10 mouse cellular contexts compared by ENCODE assay signal in the genomic region with DNA sequence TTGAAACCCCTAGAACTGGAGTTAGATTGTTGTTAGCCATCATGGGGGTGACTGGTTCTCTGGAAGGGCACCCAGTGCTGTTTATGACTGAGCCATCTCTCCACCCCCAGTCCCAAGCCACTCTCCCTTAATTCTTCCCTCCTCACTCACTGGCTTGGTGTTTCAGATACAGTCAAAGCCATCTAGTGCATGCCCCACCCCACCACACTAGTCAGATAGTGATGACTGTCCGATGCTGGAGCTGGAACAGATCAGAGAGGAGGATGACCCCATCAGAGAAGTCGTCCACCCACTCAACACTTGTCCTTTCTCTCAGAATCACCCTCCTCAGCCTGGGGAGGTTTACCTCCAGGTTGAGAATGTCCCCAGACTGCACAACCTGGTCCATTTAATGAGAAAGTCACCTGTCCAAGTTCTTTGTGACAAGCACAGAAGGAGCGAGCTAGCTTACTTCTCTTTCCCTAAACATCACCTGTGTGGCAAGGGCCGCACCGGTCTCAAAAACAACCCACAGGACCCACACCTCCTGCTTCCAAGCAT. TPM values are rescaled to one million over a fixed set of nuclear protein-coding genes. Genes with fewer than 3 reads are reported as not detected.
DNase-seq lines count a peak whose midpoint lies in the region; ATAC-seq and TF ChIP-seq lines count a peak whose summit lies in the region.
"Had no signal": no experiment of that assay in that cellular context is flagged by ENCODE, and none has a peak within 500 bp of the region (broad histone marks: within the 10 kb centered on the region; RNA-seq: fewer than 3 reads in every experiment).

No protein-coding gene starts in this region.

- H3K4me2 ChIP-seq in forebrain, embryonic 12.5 days, result no peak overlapping the region
- H3K4me2 ChIP-seq in kidney, postnatal 0 days (ENCODE audit: low read length), result peak overlapping the region; percentile 70
- peak overlapping the region; percentile 87 for H3K4me2 ChIP-seq in limb, embryonic 14.5 days (replicated peaks; ENCODE audit: low read depth, low read length, severe bottlenecking)

- no peak for TF ChIP-seq CTCF in kidney, postnatal 0 days (IDR thresholded peaks at IDR 0.05; ENCODE audit: low read depth)

- 0 out of 2 replicates have a peak overlapping the region, but pooled peaks have one; percentile 47 for H3K4me3 ChIP-seq in forebrain, embryonic 10.5 days
- no peak overlapping the region for H3K4me3 ChIP-seq in forebrain, embryonic 12.5 days (replicated peaks)
- peak overlapping the region; percentile 64 for H3K4me3 ChIP-seq in kidney, postnatal 0 days (replicated peaks; ENCODE audit: low read depth, low read length)
- peak overlapping the region; percentile 83 for H3K4me3 ChIP-seq in brown adipose tissue, adult 24 weeks (ENCODE audit: insufficient read depth, low read depth, low read length)
- peak overlapping the region; percentile 75 for H3K4me3 ChIP-seq in limb, embryonic 14.5 days (replicated peaks; ENCODE audit: low read length)

- peaks cover 18% of the 10 kb centered on the region for H3K4me1 ChIP-seq in forebrain, embryonic 10.5 days
- peaks cover 18% of the 10 kb centered on the region for H3K4me1 ChIP-seq in forebrain, embryonic 12.5 days
- H3K4me1 ChIP-seq in kidney, postnatal 0 days (replicated peaks; ENCODE audit: insufficient read depth, low read length), result peaks cover 3% of the 10 kb centered on the region; the same call in 1 of the 2 replicates
- H3K4me1 ChIP-seq in brown adipose tissue, adult 24 weeks (ENCODE audit: control insufficient read depth, insufficient read depth, insufficient read length, low read length), result peaks cover 14% of the 10 kb centered on the region
- peaks cover 20% of the 10 kb centered on the region for H3K4me1 ChIP-seq in limb, embryonic 14.5 days (ENCODE audit: control insufficient read depth, insufficient read depth, low read length)

- no peak for DNase-seq in forebrain, embryonic 10.5 days (ENCODE audit: extremely low spot score, low spot score)
- DNase-seq in kidney, postnatal 0 days (ENCODE audit: low spot score), result no peak
- DNase-seq in kidney, postnatal 36 days, result no peak
- DNase-seq in limb, embryonic 14.5 days (ENCODE audit: low spot score), result no peak
- DNase-seq in cerebellum, adult 9-11 months, result no peak
- DNase-seq: kidney, adult 8-10 months had no signal

- ATAC-seq in forebrain, embryonic 12.5 days (ENCODE audit: low FRiP score), result no peak
- no peak for ATAC-seq in kidney, postnatal 0 days (replicated peaks; ENCODE audit: low FRiP score, low read depth)
- no peak for ATAC-seq in limb, embryonic 14.5 days (ENCODE audit: low FRiP score, low read depth)
- ATAC-seq in granulocyte monocyte progenitor cell, adult 5-6 weeks (replicated peaks; ENCODE audit: poor library complexity, severe bottlenecking), result no peak
- ATAC-seq: forebrain, embryonic 16.5 days had no signal

- no peak overlapping the region for H3K27ac ChIP-seq in forebrain, embryonic 10.5 days
- no peak overlapping the region for H3K27ac ChIP-seq in forebrain, embryonic 12.5 days
- 0 out of 2 replicates have a peak overlapping the region, but pooled peaks have one; percentile 87 for H3K27ac ChIP-seq in kidney, postnatal 0 days
- H3K27ac ChIP-seq in brown adipose tissue, adult 24 weeks (replicated peaks; ENCODE audit: low read depth, low read length), result peak overlapping the region; percentile 96
- H3K27ac ChIP-seq in limb, embryonic 14.5 days (replicated peaks; ENCODE audit: low read depth, low read length), result no peak overlapping the region

- no peaks in the 10 kb centered on the region for H3K9me3 ChIP-seq in forebrain, embryonic 10.5 days
- H3K9me3 ChIP-seq in forebrain, embryonic 12.5 days, result no peaks in the 10 kb centered on the region
- H3K9me3 ChIP-seq in kidney, postnatal 0 days (replicated peaks; ENCODE audit: low read length), result no peaks in the 10 kb centered on the region
- no peaks in the 10 kb centered on the region for H3K9me3 ChIP-seq in limb, embryonic 14.5 days (ENCODE audit: control insufficient read depth, low read length)

- 87% methylated on average over 5 of the region's 5 CpGs for WGBS in forebrain, embryonic 10.5 days
- 88% methylated on average over 5 of the region's 5 CpGs for WGBS in forebrain, embryonic 12.5 days
- WGBS in kidney, postnatal 0 days, result 87% methylated on average over 5 of the region's 5 CpGs
- 86% methylated on average over 5 of the region's 5 CpGs for WGBS in limb, embryonic 14.5 days

- H3K36me3 ChIP-seq in forebrain, embryonic 10.5 days (replicated peaks), result no peaks in the 10 kb centered on the region
- no peaks in the 10 kb centered on the region for H3K36me3 ChIP-seq in forebrain, embryonic 12.5 days (replicated peaks)
- no peaks in the 10 kb centered on the region for H3K36me3 ChIP-seq in kidney, postnatal 0 days (ENCODE audit: insufficient read depth, low read length)
- peaks cover 3% of the 10 kb centered on the region; the same call in 1 of the 2 replicates for H3K36me3 ChIP-seq in limb, embryonic 14.5 days (ENCODE audit: control insufficient read depth, insufficient read depth, low read length)

- H3K9ac ChIP-seq in forebrain, embryonic 12.5 days, result no peak overlapping the region
- H3K9ac ChIP-seq in kidney, postnatal 0 days (ENCODE audit: low read depth, low read length), result no peak overlapping the region
- 0 out of 2 replicates have a peak overlapping the region, but pooled peaks have one; percentile 8 for H3K9ac ChIP-seq in limb, embryonic 14.5 days (ENCODE audit: low read depth, low read length, severe bottlenecking)

- TF ChIP-seq POLR2A in limb, embryonic 14.5 days (IDR thresholded peaks at IDR 0.05; ENCODE audit: borderline replicate concordance, extremely low read depth, insufficient read depth, insufficient read length), result no peak

- peaks cover 94% of the 10 kb centered on the region for H3K27me3 ChIP-seq in forebrain, embryonic 10.5 days (ENCODE audit: poor library complexity, severe bottlenecking)
- peaks cover 91% of the 10 kb centered on the region for H3K27me3 ChIP-seq in forebrain, embryonic 12.5 days
- no peaks in the 10 kb centered on the region for H3K27me3 ChIP-seq in kidney, postnatal 0 days (ENCODE audit: insufficient read depth, low read length)
- peaks cover 4% of the 10 kb centered on the region for H3K27me3 ChIP-seq in limb, embryonic 14.5 days (ENCODE audit: control insufficient read depth, insufficient read depth, low read length)

RNA-seq across cellular contexts. Expression of a gene that starts 2.7 kb away (rescaled TPM):
- 16.1 and 16.6 TPM in 2 replicates for polyA plus RNA-seq in forebrain, embryonic 10.5 days (2016; fragmentation: Nextera tagmentation; extraction: Ambion mirVana)
- 29.9 and 35.6 TPM in 2 replicates for polyA plus RNA-seq in forebrain, embryonic 12.5 days (2016; fragmentation: Nextera tagmentation; extraction: Ambion mirVana)
- 143 and 156 TPM in 2 replicates for polyA plus RNA-seq in kidney, postnatal 0 days (2015; fragmentation: Nextera tagmentation; extraction: Ambion mirVana)
- polyA plus RNA-seq in brown adipose tissue, adult 24 weeks (2012; ENCODE audit: insufficient read depth, insufficient read length, missing spikeins), result 242 and 279 TPM in 2 replicates
- 81.3 and 96.8 TPM in 2 replicates for polyA plus RNA-seq in limb, embryonic 14.5 days (2012; rRNA removed)
- 128 and 135 TPM in 2 replicates for polyA plus RNA-seq in limb, embryonic 14.5 days (2014; fragmentation: Nextera tagmentation; extraction: Ambion mirVana)
- 1.1 and 1.5 TPM in 2 replicates for total RNA-seq in granulocyte monocyte progenitor cell, adult 5-6 weeks (2014; fragmentation: Nextera tagmentation)
- total RNA-seq in granulocyte monocyte progenitor cell, adult 5-6 weeks (2017), result 0.93 and 1.6 TPM in 2 replicates

RNA-seq across cellular contexts. Expression of a gene that starts 28.6 kb away (rescaled TPM):
- 15.0 and 15.6 TPM in 2 replicates for polyA plus RNA-seq in forebrain, embryonic 10.5 days (2016; fragmentation: Nextera tagmentation; extraction: Ambion mirVana)
- 30.8 and 34.1 TPM in 2 replicates for polyA plus RNA-seq in forebrain, embryonic 12.5 days (2016; fragmentation: Nextera tagmentation; extraction: Ambion mirVana)
- 48.0 and 51.8 TPM in 2 replicates for polyA plus RNA-seq in kidney, postnatal 0 days (2015; fragmentation: Nextera tagmentation; extraction: Ambion mirVana)
- 18.8 and 20.9 TPM in 2 replicates for polyA plus RNA-seq in brown adipose tissue, adult 24 weeks (2012; ENCODE audit: insufficient read depth, insufficient read length, missing spikeins)
- 56.1 and 66.2 TPM in 2 replicates for polyA plus RNA-seq in limb, embryonic 14.5 days (2012; rRNA removed)
- 63.0 and 65.9 TPM in 2 replicates for polyA plus RNA-seq in limb, embryonic 14.5 days (2014; fragmentation: Nextera tagmentation; extraction: Ambion mirVana)
- 51.6 and 54.7 TPM in 2 replicates for total RNA-seq in granulocyte monocyte progenitor cell, adult 5-6 weeks (2014; fragmentation: Nextera tagmentation)
- total RNA-seq in granulocyte monocyte progenitor cell, adult 5-6 weeks (2017), result 52.1 and 80.7 TPM in 2 replicates

RNA-seq across cellular contexts. Expression of a gene that starts 41.3 kb away (rescaled TPM):
- 34.5 and 36.9 TPM in 2 replicates for polyA plus RNA-seq in forebrain, embryonic 10.5 days (2016; fragmentation: Nextera tagmentation; extraction: Ambion mirVana)
- 48.9 and 54.9 TPM in 2 replicates for polyA plus RNA-seq in forebrain, embryonic 12.5 days (2016; fragmentation: Nextera tagmentation; extraction: Ambion mirVana)
- polyA plus RNA-seq in kidney, postnatal 0 days (2015; fragmentation: Nextera tagmentation; extraction: Ambion mirVana), result 33.8 and 35.1 TPM in 2 replicates
- polyA plus RNA-seq in brown adipose tissue, adult 24 weeks (2012; ENCODE audit: insufficient read depth, insufficient read length, missing spikeins), result 26.1 and 26.7 TPM in 2 replicates
- polyA plus RNA-seq in limb, embryonic 14.5 days (2012; rRNA removed), result 60.9 and 72.8 TPM in 2 replicates
- 31.8 and 32.7 TPM in 2 replicates for polyA plus RNA-seq in limb, embryonic 14.5 days (2014; fragmentation: Nextera tagmentation; extraction: Ambion mirVana)
- total RNA-seq in granulocyte monocyte progenitor cell, adult 5-6 weeks (2014; fragmentation: Nextera tagmentation), result 42.7 and 66.2 TPM in 2 replicates
- total RNA-seq in granulocyte monocyte progenitor cell, adult 5-6 weeks (2017), result 16.8 and 17.9 TPM in 2 replicates

Comparison
In these comparisons a context has a peak if more than half of its experiments do, and no peak if none do; other contexts are left out.
1. H3K27ac ChIP-seq: peak in kidney, postnatal 0 days (single experiment) and brown adipose tissue, adult 24 weeks (single experiment); none in forebrain, embryonic 10.5 days (single experiment), forebrain, embryonic 12.5 days (single experiment) and limb, embryonic 14.5 days (single experiment).